7 mouse cellular contexts compared by ENCODE assay signal in the genomic region with DNA sequence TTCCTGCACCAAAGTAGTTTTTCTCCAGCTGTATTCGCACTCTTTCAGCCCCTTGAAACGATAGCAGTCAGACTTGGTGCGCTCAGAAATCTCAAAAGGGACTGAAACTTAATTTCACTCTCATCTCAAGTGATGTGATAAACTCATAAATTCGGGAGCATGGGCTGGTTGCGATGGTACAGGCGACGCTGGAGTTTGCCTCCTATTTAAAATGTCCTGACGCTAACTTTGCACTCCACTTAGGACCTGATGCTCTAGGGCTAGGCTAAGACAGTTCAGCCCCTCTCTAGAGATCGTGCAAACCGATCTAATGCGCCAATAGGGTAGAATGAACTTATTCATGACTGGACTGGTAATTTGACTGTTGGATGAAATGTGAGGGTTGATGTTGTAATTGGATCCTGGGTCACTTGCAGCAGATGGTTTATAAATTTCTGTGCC. TPM values are rescaled to one million over a fixed set of nuclear protein-coding genes. Genes with fewer than 3 reads are reported as not detected.
DNase-seq lines count a peak whose midpoint lies in the region; ATAC-seq and TF ChIP-seq lines count a peak whose summit lies in the region.

No protein-coding gene starts in this region.

- H3K9me3 ChIP-seq in hindbrain, embryonic 13.5 days, result no peaks in the 10 kb centered on the region
- H3K9me3 ChIP-seq in midbrain, embryonic 12.5 days, result no peaks in the 10 kb centered on the region

- H3K9ac ChIP-seq in hindbrain, embryonic 13.5 days, result peak overlapping the region; percentile 99
- peak overlapping the region; percentile 99 for H3K9ac ChIP-seq in midbrain, embryonic 12.5 days (replicated peaks)

- no peak for TF ChIP-seq CTCF in testis, adult 2 months (IDR thresholded peaks at IDR 0.05; ENCODE audit: control insufficient read depth, insufficient read depth, insufficient replicate concordance, low read depth, low read length)

- under 1% methylated on average over 11 of the region's 11 CpGs for WGBS in hindbrain, embryonic 13.5 days
- under 1% methylated on average over 11 of the region's 11 CpGs for WGBS in midbrain, embryonic 12.5 days

- no peaks in the 10 kb centered on the region for H3K27me3 ChIP-seq in testis, adult 2 months (ENCODE audit: control insufficient read depth, insufficient read depth, low read length)
- H3K27me3 ChIP-seq in hindbrain, embryonic 13.5 days, result no peaks in the 10 kb centered on the region
- H3K27me3 ChIP-seq in midbrain, embryonic 12.5 days, result no peaks in the 10 kb centered on the region

- H3K36me3 ChIP-seq in testis, adult 2 months (ENCODE audit: control insufficient read depth, insufficient read depth, low read length), result no peaks in the 10 kb centered on the region
- H3K36me3 ChIP-seq in hindbrain, embryonic 13.5 days, result no peaks in the 10 kb centered on the region
- H3K36me3 ChIP-seq in midbrain, embryonic 12.5 days, result no peaks in the 10 kb centered on the region

- H3K4me1 ChIP-seq in testis, adult 2 months (ENCODE audit: control insufficient read depth, insufficient read depth, low read length), result peaks cover 2% of the 10 kb centered on the region; the same call in 1 of the 2 replicates
- peaks cover 39% of the 10 kb centered on the region for H3K4me1 ChIP-seq in hindbrain, embryonic 13.5 days (replicated peaks)
- H3K4me1 ChIP-seq in midbrain, embryonic 12.5 days, result peaks cover 24% of the 10 kb centered on the region

- peak overlapping the region; percentile 90 for H3K27ac ChIP-seq in testis, adult 2 months (ENCODE audit: control insufficient read depth, insufficient read depth, low read depth, low read length)
- peak overlapping the region; percentile 100 for H3K27ac ChIP-seq in hindbrain, embryonic 13.5 days
- peak overlapping the region; percentile 100 for H3K27ac ChIP-seq in midbrain, embryonic 12.5 days (replicated peaks)

- H3K4me2 ChIP-seq in hindbrain, embryonic 13.5 days, result peak overlapping the region; percentile 94
- peak overlapping the region; percentile 91 for H3K4me2 ChIP-seq in midbrain, embryonic 12.5 days (replicated peaks)

- peak overlapping the region; percentile 85 for H3K4me3 ChIP-seq in testis, adult 2 months (ENCODE audit: control insufficient read depth, low read depth, low read length)
- peak overlapping the region; percentile 88 for H3K4me3 ChIP-seq in hindbrain, embryonic 13.5 days
- peak overlapping the region; percentile 92 for H3K4me3 ChIP-seq in midbrain, embryonic 12.5 days

- TF ChIP-seq POLR2A in testis, adult 2 months (IDR thresholded peaks at IDR 0.05; ENCODE audit: control insufficient read depth, low read depth, low read length), result no peak

- ATAC-seq in hindbrain, embryonic 13.5 days (ENCODE audit: low FRiP score), result no peak
- no peak for ATAC-seq in midbrain, embryonic 12.5 days (ENCODE audit: low FRiP score, low read depth)

- no peak for DNase-seq in testis, postnatal 10 days (ENCODE audit: low spot score)
- peak; percentile 56 for DNase-seq in c-Kit-positive CD71-positive TER-119-positive erythroid progenitor cells, embryonic 14.5 days (ENCODE audit: low spot score)
- no peak for DNase-seq in layer of hippocampus, adult 9-10 months (ENCODE audit: low spot score)
- no peak for DNase-seq in urinary bladder, postnatal 10 days (ENCODE audit: low spot score)

RNA-seq across cellular contexts. Expression of gene Agrp, which starts 0.4 kb away (rescaled TPM):
- not detected in 2 replicates for polyA plus RNA-seq in testis, adult 2 months (2012; rRNA removed)
- 0.43 and 1.2 TPM in 2 replicates for polyA plus RNA-seq in hindbrain, embryonic 13.5 days (2015; fragmentation: Nextera tagmentation; extraction: Ambion mirVana)
- polyA plus RNA-seq in midbrain, embryonic 12.5 days (2016; fragmentation: Nextera tagmentation; extraction: Ambion mirVana), result 1.3 TPM in 1 of 2 replicates, not detected in the other

RNA-seq across cellular contexts. Expression of gene Ctcf, which starts 1.3 kb away (rescaled TPM):
- 6.8 and 7.2 TPM in 2 replicates for polyA plus RNA-seq in testis, adult 2 months (2012; rRNA removed)
- 114 and 120 TPM in 2 replicates for polyA plus RNA-seq in hindbrain, embryonic 13.5 days (2015; fragmentation: Nextera tagmentation; extraction: Ambion mirVana)
- polyA plus RNA-seq in midbrain, embryonic 12.5 days (2016; fragmentation: Nextera tagmentation; extraction: Ambion mirVana), result 157 TPM in 2 replicates

RNA-seq across cellular contexts. Expression of gene Ripor1, which starts 32.6 kb away (rescaled TPM):
- polyA plus RNA-seq in testis, adult 2 months (2012; rRNA removed), result 5.4 and 6.3 TPM in 2 replicates
- polyA plus RNA-seq in hindbrain, embryonic 13.5 days (2015; fragmentation: Nextera tagmentation; extraction: Ambion mirVana), result 26.6 and 27.1 TPM in 2 replicates
- polyA plus RNA-seq in midbrain, embryonic 12.5 days (2016; fragmentation: Nextera tagmentation; extraction: Ambion mirVana), result 19.5 and 21.7 TPM in 2 replicates

RNA-seq across cellular contexts. Expression of gene Carmil2, which starts 48.5 kb away (rescaled TPM):
- polyA plus RNA-seq in testis, adult 2 months (2012; rRNA removed), result 1.2 TPM in 2 replicates
- polyA plus RNA-seq in hindbrain, embryonic 13.5 days (2015; fragmentation: Nextera tagmentation; extraction: Ambion mirVana), result 16.2 TPM in 2 replicates
- polyA plus RNA-seq in midbrain, embryonic 12.5 days (2016; fragmentation: Nextera tagmentation; extraction: Ambion mirVana), result 8.7 and 9.0 TPM in 2 replicates

Comparison
In these comparisons a context has a peak if more than half of its experiments do, and no peak if none do; other contexts are left out.
1. RNA of gene Ctcf, which starts 1.3 kb away (polyA plus RNA-seq): 157 TPM in midbrain, embryonic 12.5 days and 114 to 120 TPM in hindbrain, embryonic 13.5 days; 6.8 to 7.2 TPM in testis, adult 2 months; every median in the first group is over 10 times any median in the second.
2. Peak in every context shown above with its lines, with median percentiles within 50 percentile points of each other: H3K27ac ChIP-seq and H3K4me3 ChIP-seq.